Mouse (Mus musculus): ENCODE results near the gene Epor.

DNA sequence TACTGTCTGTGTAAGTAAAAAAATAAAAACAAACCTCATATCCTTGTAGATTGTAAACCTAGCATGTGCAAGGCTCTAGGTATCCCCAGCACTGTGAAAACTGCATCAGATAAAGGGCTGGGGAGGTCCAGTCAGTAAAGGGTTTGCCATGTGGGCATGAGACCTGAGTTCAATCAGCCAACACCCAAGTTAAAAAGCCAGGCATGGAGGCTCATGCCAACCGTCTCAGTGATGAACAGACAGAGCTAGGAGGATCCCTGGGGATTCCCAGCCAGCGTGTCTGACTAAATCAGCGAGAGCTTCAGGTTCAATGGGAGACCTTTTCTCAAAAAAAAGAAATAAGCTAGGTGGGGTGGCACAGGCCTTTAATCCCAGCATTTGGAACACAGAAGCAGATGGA lies 38.3 kb downstream of the Epor start:
- TF ChIP-seq CTCF (IDR thresholded peaks at IDR 0.05; ENCODE audit: control insufficient read depth, insufficient read depth, insufficient read length) (no peak), FOSL1 (IDR thresholded peaks at IDR 0.05; ENCODE audit: insufficient read depth, low read length, poor library complexity, severe bottlenecking) (no peak), MAX (IDR thresholded peaks at IDR 0.05) (no peak), MYOG (IDR thresholded peaks at IDR 0.05; ENCODE audit: control insufficient read depth, extremely low read depth, insufficient read length) (no peak)

All from C2C12 (cell line).